Mouse (Mus musculus) limb, embryonic 14.5 days (tissue): Measurements from ENCODE around the gene Plekha1. TPM values are rescaled to one million over a fixed set of nuclear protein-coding genes. Genes with fewer than 3 reads are reported as not detected.

ENCODE experiments used
- ATAC-seq: fragments of 200-750 bp; cut with Nextera tagmentation; 2 replicates; pipeline ENCODE4 v1.8.0; 2017; ENCODE audit warnings: low read depth, moderate number of reproducible peaks, moderate TSS enrichment; ENCODE audit not compliant: low FRiP score
- DNase-seq: peaks from one replicate; pipeline ENCODE4 v3.0.0-alpha.2; 2015; ENCODE audit warnings: low spot score
- H3K27ac ChIP-seq: fragments of 300-500 bp; sonication (generic); replicated peaks from 2 replicates; pipeline ENCODE4 v1.5.1; 2014; ENCODE audit warnings: low read depth, mild to moderate bottlenecking, low read length, moderate library complexity, mixed read lengths
- H3K27me3 ChIP-seq: fragments of 300-500 bp; sonication (generic); 2 replicates; pipeline ENCODE4 v1.6.1; 2014; ENCODE audit warnings: low read length, mixed read lengths; ENCODE audit not compliant: control insufficient read depth, insufficient read depth
- H3K36me3 ChIP-seq: fragments of 300-500 bp; sonication (generic); 2 replicates; pipeline ENCODE4 v1.6.1; 2014; ENCODE audit warnings: mild to moderate bottlenecking, low read length, moderate library complexity, mixed read lengths; ENCODE audit not compliant: control insufficient read depth, insufficient read depth
- H3K4me1 ChIP-seq: fragments of 300-500 bp; sonication (generic); 2 replicates; pipeline ENCODE4 v1.6.1; 2014; ENCODE audit warnings: antibody characterized with exemption, low read length, mixed read lengths; ENCODE audit not compliant: control insufficient read depth, insufficient read depth
- H3K4me2 ChIP-seq: fragments of 300-500 bp; sonication (generic); replicated peaks from 2 replicates; pipeline ENCODE4 v1.6.1; 2014; ENCODE audit warnings: low read depth, mild to moderate bottlenecking, low read length, moderate library complexity; ENCODE audit not compliant: severe bottlenecking
- H3K4me3 ChIP-seq: fragments of 300-500 bp; sonication (generic); replicated peaks from 2 replicates; pipeline ENCODE4 v1.5.1; 2014; ENCODE audit warnings: low read length
- H3K9ac ChIP-seq: fragments of 300-500 bp; sonication (generic); 2 replicates; pipeline ENCODE4 v1.6.1; 2014; ENCODE audit warnings: mild to moderate bottlenecking, low read depth, low read length, moderate library complexity; ENCODE audit not compliant: severe bottlenecking
- H3K9me3 ChIP-seq: fragments of 300-500 bp; sonication (generic); 2 replicates; pipeline ENCODE4 v1.6.1; 2016; ENCODE audit warnings: low read length; ENCODE audit not compliant: control insufficient read depth
- POLR2A ChIP-seq: fragments of 200-500 bp; IDR thresholded peaks from 2 replicates; pipeline ENCODE4 v1.8.0; 2012; ENCODE audit warnings: inconsistent platforms, mild to moderate bottlenecking, moderate library complexity, borderline replicate concordance; ENCODE audit not compliant: insufficient read depth, insufficient read length; ENCODE audit errors: extremely low read depth
- WGBS: fragments of 180-500 bp; shearing (Covaris S2); extraction: QIAGEN DNeasy Blood & Tissue Kit; methylation state at CpG from one replicate; pipeline ENCODE4 v1.1.7; 2014; 5-methylcytosine and 5-hydroxymethylcytosine counted together
- polyA plus RNA-seq, 2 experiments: library from polyadenylated mRNA; depleted of rRNA in 1 of 2; stranded (reverse) in 1 of 2; unstranded in 1 of 2; fragments of >200 nt; fragmentation: Nextera tagmentation in 1 of 2; extraction: Ambion mirVana in 1 of 2; gene quantifications; 2 replicates each; pipeline versions ENCODE4 v1.2.1 to v1.2.3; 2012 to 2014

Gene Plekha1
- polyA plus RNA-seq, 2 experiments, result 34.8 to 47.9 TPM

GRCm38 (mm10) chr7:130930401-130930800, 64.8 kb downstream of the Plekha1 start:
- no peak for ATAC-seq
- no peak overlapping the region for H3K4me3 ChIP-seq
- TF ChIP-seq POLR2A, result no peak
- peaks cover 20% of the 10 kb centered on the region for H3K27me3 ChIP-seq
- WGBS, result 67% methylated on average over 3 of the region's 3 CpGs
- no peak overlapping the region for H3K9ac ChIP-seq
- H3K36me3 ChIP-seq, result no peaks in the 10 kb centered on the region
- H3K9me3 ChIP-seq, result no peaks in the 10 kb centered on the region
- DNase-seq, result no peak
- no peak overlapping the region for H3K4me2 ChIP-seq
- H3K4me1 ChIP-seq, result peaks cover 3% of the 10 kb centered on the region; the same call in 1 of the 2 replicates
- no peak overlapping the region for H3K27ac ChIP-seq

- WGBS, result 84% methylated on average over 9 of the region's 9 CpGs
Observed at GRCm38 (mm10) chr7:130932921-130933320, 67.4 kb downstream of the Plekha1 start.

GRCm38 (mm10) chr7:130934654-130935053, 69.1 kb downstream of the Plekha1 start:
- Histone ChIP-seq H3K9me3 (no peaks in the 10 kb centered on the region), H3K4me2 (no peak overlapping the region), H3K9ac (no peak overlapping the region), H3K36me3 (no peaks in the 10 kb centered on the region), H3K4me1 (peaks cover 7% of the 10 kb centered on the region; the same call in 1 of the 2 replicates), H3K27me3 (peaks cover 55% of the 10 kb centered on the region), H3K4me3 (no peak overlapping the region), H3K27ac (no peak overlapping the region)
- no peak for DNase-seq
- no peak for TF ChIP-seq POLR2A
- WGBS, result 88% methylated on average over 4 of the region's 4 CpGs
- no peak for ATAC-seq

More at GRCm38 (mm10) chr7:130932921-130933320, 67.4 kb downstream of the Plekha1 start:
- ATAC-seq (no peak), DNase-seq (no peak)
- TF ChIP-seq POLR2A, result no peak
- H3K4me3 ChIP-seq, result no peak overlapping the region
- H3K4me2 ChIP-seq, result no peak overlapping the region
- no peaks in the 10 kb centered on the region for H3K36me3 ChIP-seq
- no peak overlapping the region for H3K27ac ChIP-seq
- peaks cover 7% of the 10 kb centered on the region; the same call in 1 of the 2 replicates for H3K4me1 ChIP-seq
- H3K9ac ChIP-seq, result no peak overlapping the region
- H3K27me3 ChIP-seq, result peaks cover 45% of the 10 kb centered on the region
- no peaks in the 10 kb centered on the region for H3K9me3 ChIP-seq

- Histone ChIP-seq H3K9ac (peak overlapping the region; percentile 57; the same call in 1 of the 2 replicates), H3K4me2 (peak overlapping the region; percentile 91), H3K4me1 (peaks cover 7% of the 10 kb centered on the region; the same call in 1 of the 2 replicates), H3K27ac (no peak overlapping the region), H3K27me3 (peaks cover 55% of the 10 kb centered on the region), H3K9me3 (no peaks in the 10 kb centered on the region), H3K36me3 (no peaks in the 10 kb centered on the region), H3K4me3 (peak overlapping the region; percentile 62)
- WGBS, result 10% methylated on average over 16 of the region's 16 CpGs
- no peak for TF ChIP-seq POLR2A
- DNase-seq (no peak), ATAC-seq (no peak)
Observed at GRCm38 (mm10) chr7:130935421-130935792, 69.9 kb downstream of the Plekha1 start.

- H3K27ac ChIP-seq, result no peak within 1 kb of the TSS
- TF ChIP-seq POLR2A, result no peak
- H3K4me3 ChIP-seq, result peak within 1 kb of the TSS; percentile 62
- peaks cover 7% of the 10 kb centered on the region; the same call in 1 of the 2 replicates for H3K4me1 ChIP-seq
- H3K4me2 ChIP-seq, result peak within 1 kb of the TSS; percentile 91
- peaks cover 55% of the 10 kb centered on the region for H3K27me3 ChIP-seq
- ATAC-seq (peak; percentile 69), DNase-seq (peak; percentile 52)
- H3K9ac ChIP-seq, result peak within 1 kb of the TSS; percentile 57
- H3K36me3 ChIP-seq, result no peaks in the 10 kb centered on the region
- 1% methylated on average over 43 of the region's 70 CpGs for WGBS
- no peaks in the 10 kb centered on the region for H3K9me3 ChIP-seq
Observed at GRCm38 (mm10) chr7:130935793-130936471, 70.4 kb downstream of the Plekha1 start, which contains the start of gene Htra1. Gene Htra1, plus strand, starts transcription at chr7:130936111.
